Mouse (Mus musculus) inflammation-experienced regulatory T-cells, adult 6 months (primary cell): ENCODE data around the gene Vegfa. TPM values are rescaled to one million over a fixed set of nuclear protein-coding genes. Genes with fewer than 3 reads are reported as not detected.

Source experiments
- ATAC-seq: one replicate; pipeline ENCODE4 v1.8.0; 2017
- polyA plus RNA-seq, 3 experiments: library from polyadenylated mRNA; unstranded; fragments of 100-300 nt; shearing (Covaris generic); gene quantifications; one replicate each; pipeline ENCODE4 v1.2.1; 2017

Vegfa gene
- not detected for polyA plus RNA-seq

GRCm38 (mm10) chr17:46032257-46032991 is at the start of gene Vegfa:
Vegfa (minus strand) TSS chr17:46032369.
- peak; percentile 82 for ATAC-seq

GRCm38 (mm10) chr17:46081657-46082056 is 49.5 kb upstream of the Vegfa start:
- ATAC-seq = no peak

DNA sequence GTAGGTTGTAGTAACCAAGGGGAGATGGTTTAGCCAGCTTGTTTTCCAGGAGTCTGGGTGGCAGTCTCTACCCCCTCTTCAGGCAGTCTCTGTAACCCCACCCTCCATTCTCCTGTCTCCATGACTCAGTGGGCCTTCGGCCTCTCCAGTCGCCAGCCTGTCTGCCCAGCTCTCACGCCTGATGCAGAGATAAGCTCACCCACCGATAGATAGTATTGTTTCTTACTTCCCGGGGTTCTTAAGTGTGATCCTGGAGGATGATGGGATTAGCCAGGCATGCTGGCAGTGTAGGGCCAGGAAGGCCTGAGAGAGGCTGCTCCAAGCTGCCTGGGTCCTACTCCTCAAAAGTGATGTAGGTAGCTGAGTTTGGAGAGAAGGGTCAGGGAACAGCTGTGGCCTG is 48.9 kb upstream of the Vegfa start:
- ATAC-seq = no peak

DNA sequence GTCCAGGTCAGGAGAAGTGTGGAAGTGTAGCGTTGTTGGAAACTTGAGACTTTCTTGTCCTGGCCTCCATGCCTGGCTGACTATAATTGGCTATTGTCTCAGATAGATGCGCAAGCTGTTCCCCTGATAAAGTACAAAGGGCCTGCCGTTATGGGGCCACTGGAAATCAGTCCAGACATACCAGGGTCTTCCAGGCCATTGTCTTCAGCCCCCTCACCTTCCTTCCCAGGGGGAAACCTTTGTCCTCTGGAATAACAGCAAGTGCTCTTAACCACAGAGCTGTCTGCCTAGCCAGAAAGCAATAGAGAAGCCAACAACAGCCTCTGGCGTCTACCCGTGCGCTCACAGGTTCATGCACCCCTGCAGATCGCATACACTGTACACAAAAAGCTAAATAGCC is 48.2 kb upstream of the Vegfa start:
- no peak for ATAC-seq

DNA sequence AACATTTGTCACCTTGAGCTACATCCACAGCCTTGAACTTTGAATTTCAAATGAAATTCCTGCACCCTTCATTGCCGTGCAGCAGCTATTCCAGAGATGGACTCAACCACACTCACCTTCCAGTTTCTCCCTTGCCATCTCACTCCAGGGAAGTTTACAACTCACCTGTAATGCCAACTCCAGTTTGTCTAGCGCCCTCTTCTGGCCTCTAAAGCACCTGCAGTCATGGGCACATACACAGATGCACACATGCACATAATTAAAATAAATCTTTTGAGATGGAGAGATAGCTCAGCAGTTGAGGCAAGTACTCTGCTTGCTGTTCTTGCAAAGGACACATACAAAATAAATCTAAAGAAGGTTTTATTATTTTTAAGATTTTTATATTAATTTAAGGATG is 46.9 kb upstream of the Vegfa start:
- no peak for ATAC-seq

GRCm38 (mm10) chr17:46077921-46078534 is 45.9 kb upstream of the Vegfa start:
- ATAC-seq = no peak

- no peak for ATAC-seq
These were observed 44.0 kb upstream of the Vegfa start for GRCm38 (mm10) chr17:46076260-46076551.

DNA sequence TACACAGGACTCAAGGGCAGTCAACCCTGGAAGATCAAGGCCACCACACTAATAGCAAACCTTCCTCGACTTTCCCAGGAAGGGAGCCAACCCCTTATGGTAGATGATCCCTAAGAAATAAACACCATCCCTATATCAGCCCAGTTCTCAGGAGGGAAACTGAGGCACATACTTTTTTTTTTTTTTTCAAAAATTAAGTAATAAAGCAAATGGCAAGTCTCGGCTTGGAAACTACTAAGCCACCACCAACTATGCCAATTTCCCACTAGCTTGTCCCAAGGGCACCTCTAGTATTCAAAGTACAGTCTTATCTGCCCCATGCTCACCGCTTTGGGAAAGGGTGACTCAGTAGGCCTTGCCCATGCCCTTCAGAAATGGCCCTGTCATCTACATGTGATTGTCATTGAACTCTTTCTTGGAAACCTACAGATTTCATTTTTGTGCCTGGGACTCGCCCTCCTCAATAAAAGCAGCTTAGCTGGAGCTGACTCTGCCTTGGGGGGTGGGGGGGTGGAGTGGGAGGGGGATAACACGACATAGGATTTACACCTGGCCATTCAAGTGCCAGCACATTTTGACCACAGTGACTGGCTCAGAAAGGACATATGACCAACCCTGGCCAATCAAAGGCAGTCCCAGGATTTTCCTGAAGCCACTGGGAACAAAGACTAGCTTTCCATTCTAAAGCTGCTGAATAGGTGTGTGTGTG is 43.5 kb upstream of the Vegfa start:
- ATAC-seq = no peak

GRCm38 (mm10) chr17:46075116-46075485 is 42.9 kb upstream of the Vegfa start:
- ATAC-seq = no peak

DNA sequence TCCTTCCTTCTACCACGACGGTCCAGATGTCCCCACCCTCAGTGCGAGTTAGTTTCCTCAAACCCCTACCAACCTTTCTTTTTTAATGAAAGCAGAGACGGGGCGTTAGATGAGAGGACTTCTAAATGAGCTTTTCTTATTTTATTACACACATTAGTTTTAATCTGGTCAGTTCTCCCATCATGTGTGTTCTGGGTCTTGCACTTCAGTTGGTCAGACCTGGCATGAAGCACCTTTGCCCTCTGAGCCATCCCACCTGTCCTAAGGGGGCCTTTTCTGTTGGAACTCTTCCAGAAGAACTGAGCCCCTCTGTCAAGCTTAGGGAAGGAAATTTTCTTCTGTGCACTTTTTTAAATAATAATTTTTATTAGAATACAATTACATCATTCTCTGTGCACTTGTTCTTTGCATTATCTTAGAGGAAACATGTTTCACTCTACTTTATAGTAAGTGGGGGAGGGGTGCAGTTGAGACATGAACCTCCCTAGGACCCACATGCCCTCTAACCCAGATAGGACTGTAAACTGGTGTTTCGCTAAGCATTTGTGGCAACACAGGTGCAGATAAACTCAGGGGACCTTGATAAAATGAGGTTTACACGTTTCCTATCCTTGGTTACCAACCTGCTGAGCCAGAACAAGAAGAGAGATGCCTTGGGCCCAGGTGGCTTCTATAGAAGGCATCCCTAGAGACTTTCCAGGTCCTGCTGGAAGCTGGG is 42.4 kb upstream of the Vegfa start:
- ATAC-seq = no peak

- peak; percentile 87 for ATAC-seq
These were observed 41.6 kb upstream of the Vegfa start for GRCm38 (mm10) chr17:46073730-46074301.

GRCm38 (mm10) chr17:46071531-46071930 is 39.4 kb upstream of the Vegfa start:
- ATAC-seq = no peak

DNA sequence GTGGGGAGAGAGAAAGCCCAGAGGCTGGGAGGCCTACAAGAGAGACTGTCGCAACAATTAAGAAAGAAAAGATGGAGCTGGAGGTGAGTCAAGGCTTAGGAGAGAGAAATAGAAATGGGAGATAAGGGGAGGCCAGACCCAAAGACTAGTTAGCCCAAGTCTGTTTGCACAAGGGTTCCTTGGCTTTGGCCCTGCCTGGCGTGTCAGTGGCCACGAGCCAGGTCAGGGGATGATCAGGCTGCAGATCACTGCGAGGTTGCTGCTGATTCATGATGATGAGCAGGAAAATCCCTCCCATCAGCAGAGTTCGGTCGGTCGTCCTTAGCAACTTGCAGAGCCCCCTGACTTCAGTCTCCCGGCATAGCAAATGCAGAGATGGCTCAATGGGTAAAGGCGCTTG is 37.9 kb upstream of the Vegfa start:
- no peak for ATAC-seq

DNA sequence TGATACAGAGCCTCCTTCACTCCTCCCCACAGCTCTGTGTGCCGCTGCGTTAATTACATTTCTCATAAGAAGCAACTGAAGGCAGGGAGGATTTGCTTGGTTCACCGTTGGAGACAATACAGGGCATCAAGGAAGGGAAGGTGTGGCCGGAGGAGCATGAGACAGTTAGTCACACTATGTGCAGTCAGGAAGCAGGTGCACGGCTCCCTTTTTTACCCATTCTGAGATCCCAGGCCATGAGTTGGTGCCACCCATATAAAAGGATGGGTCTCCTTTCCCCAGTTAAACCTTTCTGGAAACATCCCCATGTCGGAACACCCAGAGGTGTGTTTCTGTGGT is 31.8 kb upstream of the Vegfa start:
- ATAC-seq = no peak

DNA sequence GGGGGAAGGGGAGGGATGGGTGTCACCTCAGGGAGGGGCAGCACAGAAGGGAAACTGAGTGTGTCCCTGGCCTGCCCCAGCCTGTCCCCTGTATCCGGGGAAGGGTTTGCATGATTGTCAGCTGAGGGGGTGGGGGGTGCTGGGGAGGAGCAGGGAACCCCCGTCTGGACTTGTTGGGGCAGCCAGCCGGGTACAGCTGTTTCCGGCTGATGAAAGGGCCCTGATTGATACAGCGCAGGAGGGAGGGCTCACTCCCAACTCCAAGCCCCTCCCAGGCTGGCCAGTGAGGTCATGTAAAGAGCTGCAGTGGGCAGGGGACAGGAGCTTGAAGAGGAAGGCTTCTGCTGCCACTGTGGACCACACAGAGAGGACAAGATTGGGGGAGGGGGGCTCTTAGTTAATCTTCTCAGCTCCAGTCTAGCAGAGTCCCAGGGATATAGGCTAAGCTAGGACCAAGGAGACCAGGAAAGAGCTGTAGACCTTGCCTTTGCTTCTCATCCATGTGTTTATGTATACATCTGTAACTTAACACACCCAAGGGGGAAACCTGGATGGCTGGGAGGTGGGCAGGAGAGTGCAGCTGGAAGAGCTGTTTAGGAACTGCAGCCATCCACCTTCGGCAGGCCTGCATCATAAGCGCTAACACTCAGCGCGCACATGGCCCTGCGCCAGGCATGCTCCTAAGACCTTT is 31.3 kb upstream of the Vegfa start:
- ATAC-seq = no peak

DNA sequence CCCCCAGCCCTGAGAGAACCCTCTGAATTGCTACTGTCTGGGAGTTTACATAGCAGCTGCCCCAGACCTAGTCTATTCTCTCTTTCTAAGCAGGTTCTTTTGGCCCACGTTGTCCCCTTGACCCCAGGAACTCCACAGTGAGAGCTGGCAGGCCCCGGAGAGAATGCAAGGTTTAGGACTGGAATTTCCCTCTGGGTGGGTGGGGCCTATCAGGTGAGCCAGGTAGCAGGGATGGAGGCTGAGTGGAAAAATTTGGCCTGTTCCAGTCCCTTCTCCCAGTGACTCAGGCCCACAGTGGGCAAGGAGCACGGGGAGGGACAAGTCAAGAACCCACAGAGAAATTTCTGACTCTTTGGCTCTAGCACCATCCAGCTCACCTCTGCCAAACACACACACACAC is 28.1 kb upstream of the Vegfa start:
- no peak for ATAC-seq

GRCm38 (mm10) chr17:46059226-46059825 is 27.2 kb upstream of the Vegfa start:
- no peak for ATAC-seq

GRCm38 (mm10) chr17:46056288-46056687 is 24.1 kb upstream of the Vegfa start:
- no peak for ATAC-seq

DNA sequence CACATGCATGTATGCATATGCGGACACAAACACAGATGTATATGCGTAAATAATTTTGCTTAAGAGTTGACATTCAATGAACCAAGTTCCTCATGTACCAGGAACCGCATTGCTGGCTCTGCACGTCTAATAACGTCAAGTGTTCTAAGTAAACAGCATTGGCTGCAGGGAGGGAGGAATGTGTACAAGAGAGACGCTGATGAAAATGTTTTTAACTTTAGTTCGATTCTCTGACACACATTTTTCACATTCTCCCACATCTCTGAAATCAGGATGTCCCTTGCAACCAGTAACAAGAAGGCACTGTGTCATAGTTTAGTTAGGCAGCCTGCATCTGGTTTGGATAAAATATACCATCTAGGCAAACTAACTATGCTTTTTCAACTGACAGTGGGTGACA is 23.6 kb upstream of the Vegfa start:
- no peak for ATAC-seq

DNA sequence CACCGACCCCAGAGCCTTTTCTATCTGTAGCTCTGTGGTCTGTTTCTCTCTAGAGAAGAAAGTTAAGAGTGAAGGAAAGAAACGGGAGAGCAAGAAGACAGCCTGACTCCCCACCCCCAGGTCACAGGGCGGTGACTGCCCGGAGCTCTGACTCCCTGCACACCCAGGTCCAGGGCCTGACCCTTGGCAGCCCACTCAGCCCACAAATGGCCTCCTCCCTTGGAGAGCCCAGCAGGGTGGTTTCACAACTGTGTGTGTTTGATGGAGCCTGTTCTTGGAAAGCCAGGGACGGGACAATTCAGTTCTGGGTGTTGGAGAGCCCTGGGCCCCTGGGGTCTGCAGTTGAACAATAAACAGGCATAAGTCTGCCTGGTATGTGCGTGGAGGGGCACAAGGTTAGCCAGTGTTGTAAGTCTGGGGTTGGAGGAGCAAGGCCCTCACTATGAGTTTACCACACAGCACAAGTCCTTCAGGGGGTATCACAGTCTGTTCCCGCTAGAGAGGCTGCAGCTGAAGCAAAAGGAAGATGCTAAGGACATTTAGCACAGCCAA is 21.2 kb upstream of the Vegfa start:
- no peak for ATAC-seq

GRCm38 (mm10) chr17:46052146-46052545 is 20.0 kb upstream of the Vegfa start:
- no peak for ATAC-seq

GRCm38 (mm10) chr17:46051356-46051755 is 19.2 kb upstream of the Vegfa start:
- ATAC-seq = no peak
